Mouse (Mus musculus) subcutaneous adipose tissue, adult 2 months (tissue): ENCODE results near the gene Sltm. TPM values are rescaled to one million over a fixed set of nuclear protein-coding genes. Genes with fewer than 3 reads are reported as not detected.

ENCODE experiments used
- polyA plus RNA-seq: library from polyadenylated mRNA; depleted of rRNA; stranded (reverse); fragments of >200 nt; gene quantifications from 2 replicates; pipeline ENCODE4 v1.2.3, GENCODE M21; 2012; ENCODE audit warnings: low replicate concordance; rRNA removed

Gene Sltm
- 6.9 and 11.0 TPM in 2 replicates for polyA plus RNA-seq

GRCm38 (mm10) chr9:70542305-70543041, at the start of gene Sltm:
Gene Sltm, plus strand, starts transcription at chr9:70542754.

GRCm38 (mm10) chr9:70503626-70504041, 38.9 kb upstream of the Sltm start, which contains the start of gene Rnf111:
Gene Rnf111, minus strand, starts transcription at chr9:70503725.

Other genes with a start within 250 kb of the Sltm start
- 2.1 and 14.1 TPM in 2 replicates for gene Ccnb2, start 121.2 kb upstream of the Sltm start, polyA plus RNA-seq
- gene Rnf111, start 39.0 kb upstream of the Sltm start, polyA plus RNA-seq: 35.8 and 41.8 TPM in 2 replicates
- 1.6 and 2.9 TPM in 2 replicates for gene Gm10642, start 113.5 kb downstream of the Sltm start, polyA plus RNA-seq
- 7.2 and 9.8 TPM in 2 replicates for gene Mindy2, start 114.4 kb downstream of the Sltm start, polyA plus RNA-seq
- 15.3 and 33.6 TPM in 2 replicates for gene Adam10, start 136.2 kb downstream of the Sltm start, polyA plus RNA-seq